Mouse (Mus musculus) liver, postnatal 0 days (tissue): ENCODE measurements around the gene Wnt7b.

Experiments
- CTCF ChIP-seq: sonication (generic); IDR thresholded peaks from 2 replicates; pipeline ENCODE4 v1.5.1; 2016; ENCODE audit warnings: antibody characterized with exemption, low read depth
- EP300 ChIP-seq: IDR thresholded peaks from 2 replicates; pipeline ENCODE4 v1.6.1; 2016; ENCODE audit warnings: antibody characterized with exemption, low read depth, mild to moderate bottlenecking

DNA sequence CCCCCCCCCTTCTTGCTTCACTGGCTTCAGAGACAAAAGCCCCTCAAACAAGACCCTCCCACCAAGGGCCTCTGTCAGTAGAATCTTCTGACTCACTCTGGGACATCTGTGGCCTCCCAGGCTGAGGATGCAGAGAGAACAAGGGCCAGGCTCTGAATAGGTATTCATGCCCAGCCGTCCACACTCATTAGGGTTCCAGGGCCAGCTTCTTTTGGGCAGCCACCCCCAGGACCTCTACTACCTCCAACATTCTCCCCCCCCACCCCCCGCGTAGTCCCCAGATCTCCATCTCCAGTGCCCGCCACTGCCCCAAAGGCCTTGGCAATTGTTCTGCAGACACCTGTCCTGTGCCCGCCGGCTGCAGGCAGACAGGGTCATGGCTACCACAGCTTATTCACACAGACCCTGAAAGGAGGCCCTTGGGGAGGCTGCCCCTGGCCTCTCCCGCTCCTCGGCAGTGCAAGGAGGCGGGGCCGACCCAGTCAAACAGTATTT, 84.2 kb downstream of the Wnt7b start:
- no peak for TF ChIP-seq CTCF
- no peak for TF ChIP-seq EP300
